In the genomic region with DNA sequence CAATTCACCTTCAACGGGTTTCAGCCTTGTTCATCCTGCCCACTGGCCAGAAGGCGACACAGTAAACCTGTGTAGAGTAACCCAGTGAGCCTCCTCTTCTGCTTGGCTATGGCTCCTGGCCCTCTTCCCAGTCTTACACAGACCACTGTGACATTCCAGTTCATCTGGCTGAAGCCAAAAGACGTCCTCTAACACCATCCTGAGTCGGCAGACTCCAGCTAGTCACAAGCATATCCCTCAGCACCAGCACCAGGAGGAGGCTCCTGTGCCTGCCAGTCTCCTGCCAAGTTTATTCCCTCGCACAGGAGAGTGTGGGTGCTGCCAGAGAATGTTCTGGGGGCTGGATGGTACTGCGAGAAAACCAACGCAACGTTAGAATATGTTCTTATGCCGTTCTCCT, we compare ENCODE assay signal across 11 mouse cellular contexts.
DNase-seq lines count a peak whose midpoint lies in the region; ATAC-seq and TF ChIP-seq lines count a peak whose summit lies in the region.
"Had no signal": no experiment of that assay in that cellular context is flagged by ENCODE, and none has a peak within 500 bp of the region (broad histone marks: within the 10 kb centered on the region; RNA-seq: fewer than 3 reads in every experiment).

No protein-coding gene starts in this region.

- 66% methylated on average over 9 of the region's 9 CpGs for WGBS in intestine, embryonic 16.5 days

- H3K9ac ChIP-seq in intestine, embryonic 16.5 days (ENCODE audit: low read depth, low read length) = no peak overlapping the region

- intact Hi-C loops in gastrocnemius, postnatal 14 days (cut with DNase I; ENCODE audit: low total_unique reads) = no loop called here
- intact Hi-C loops in left cerebral cortex, adult 2 months (cut with DNase I) = loop anchor here (2.0 to 5.0 kb wide), 2 partner anchors 76 to 119 kb away; no protein-coding TSS in a partner anchor

- peak; percentile 7 for DNase-seq in gastrocnemius, postnatal 14 days
- no peak for DNase-seq in gastrocnemius, adult 18-20 months (ENCODE audit: low spot score)
- peak; percentile 24 for DNase-seq in Muller cell, postnatal 12 days (ENCODE audit: inconsistent ontology term)
- peak; percentile 74 to 81 for DNase-seq in cerebellum, postnatal 25 days
- DNase-seq in left cerebral cortex, adult 2 months (ENCODE audit: extremely low spot score in 1 of 2, low spot score in 2 of 2) = peak; percentile 59 to 65
- DNase-seq in gastrocnemius, postnatal 10 days = no peak
- no peak for DNase-seq in embryo, embryonic 11 days
- DNase-seq: kidney, postnatal 10 days had no signal

- no peaks in the 10 kb centered on the region for H3K9me3 ChIP-seq in intestine, embryonic 16.5 days (ENCODE audit: control insufficient read depth, low read length)
- H3K9me3 ChIP-seq: embryonic facial prominence, embryonic 10.5 days had no signal

- H3K27ac ChIP-seq in left cerebral cortex, adult 2 months = peak overlapping the region; percentile 77
- H3K27ac ChIP-seq in intestine, embryonic 16.5 days (ENCODE audit: low read length) = no peak overlapping the region
- H3K27ac ChIP-seq: embryonic facial prominence, embryonic 10.5 days had no signal

- no peak overlapping the region for H3K4me2 ChIP-seq in intestine, embryonic 16.5 days (ENCODE audit: low read depth, low read length)

- no peaks in the 10 kb centered on the region for H3K4me1 ChIP-seq in intestine, embryonic 16.5 days (ENCODE audit: control insufficient read depth, insufficient read depth, low read length)
- H3K4me1 ChIP-seq: embryonic facial prominence, embryonic 10.5 days had no signal

- no peak overlapping the region for H3K4me3 ChIP-seq in left cerebral cortex, adult 2 months
- H3K4me3 ChIP-seq in intestine, embryonic 16.5 days (ENCODE audit: low read length) = no peak overlapping the region
- H3K4me3 ChIP-seq: embryonic facial prominence, embryonic 10.5 days had no signal

- no peaks in the 10 kb centered on the region for H3K27me3 ChIP-seq in intestine, embryonic 16.5 days (replicated peaks; ENCODE audit: control insufficient read depth, insufficient read depth, low read length)

- peak; percentile 7; the same call in 1 of the 2 replicates for TF ChIP-seq CTCF in left cerebral cortex, adult 2 months (IDR thresholded peaks at IDR 0.05)

- no peak for ATAC-seq in intestine, embryonic 16.5 days
- ATAC-seq: activated CD4-positive, CD25-positive, alpha-beta regulatory T cell, adult 4 months had no signal

- H3K36me3 ChIP-seq in intestine, embryonic 16.5 days (ENCODE audit: control insufficient read depth, insufficient read depth, low read length) = no peaks in the 10 kb centered on the region
- H3K36me3 ChIP-seq: embryonic facial prominence, embryonic 10.5 days had no signal

Comparison
In these comparisons a context has a peak if more than half of its experiments do, and no peak if none do; other contexts are left out.
1. DNase-seq: peak in gastrocnemius, postnatal 14 days (single experiment), Muller cell, postnatal 12 days (single experiment), cerebellum, postnatal 25 days (2 of 2) and left cerebral cortex, adult 2 months (2 of 2); none in gastrocnemius, adult 18-20 months (single experiment), gastrocnemius, postnatal 10 days (single experiment) and embryo, embryonic 11 days (single experiment).